Mouse (Mus musculus) hindbrain, embryonic 15.5 days (tissue): ENCODE results near the gene Nek9. TPM values are rescaled to one million over a fixed set of nuclear protein-coding genes. Genes with fewer than 3 reads are reported as not detected.

Source experiments
- ATAC-seq: fragments of 200-750 bp; cut with Nextera tagmentation; 2 replicates; pipeline ENCODE4 v1.8.0; 2017; ENCODE audit warnings: low read depth, moderate number of reproducible peaks, moderate TSS enrichment; ENCODE audit not compliant: low FRiP score
- H3K27ac ChIP-seq: fragments of 300-500 bp; sonication (generic); replicated peaks from 2 replicates; pipeline ENCODE4 v1.5.1; 2015; ENCODE audit warnings: mild to moderate bottlenecking, inconsistent platforms
- H3K27me3 ChIP-seq: fragments of 300-500 bp; sonication (generic); 2 replicates; pipeline ENCODE4 v1.6.1; 2015; ENCODE audit warnings: control low read depth, inconsistent platforms
- H3K36me3 ChIP-seq: fragments of 300-500 bp; sonication (generic); 2 replicates; pipeline ENCODE4 v1.6.1; 2015; ENCODE audit warnings: control low read depth, inconsistent platforms
- H3K4me1 ChIP-seq: fragments of 300-500 bp; sonication (generic); replicated peaks from 2 replicates; pipeline ENCODE4 v1.6.1; 2015; ENCODE audit warnings: control low read depth, inconsistent platforms
- H3K4me2 ChIP-seq: fragments of 300-500 bp; sonication (generic); 2 replicates; pipeline ENCODE4 v1.6.1; 2015; ENCODE audit warnings: moderate library complexity, mild to moderate bottlenecking, inconsistent platforms
- H3K4me3 ChIP-seq: fragments of 300-500 bp; sonication (generic); 2 replicates; pipeline ENCODE4 v1.5.1; 2015; ENCODE audit warnings: mild to moderate bottlenecking, inconsistent platforms
- H3K9ac ChIP-seq: fragments of 300-500 bp; sonication (generic); 2 replicates; pipeline ENCODE4 v1.6.1; 2015; ENCODE audit warnings: inconsistent platforms
- H3K9me3 ChIP-seq: fragments of 300-500 bp; sonication (generic); 2 replicates; pipeline ENCODE4 v1.6.1; 2016; ENCODE audit warnings: control low read depth, inconsistent platforms
- WGBS: fragments of 180-500 bp; shearing (Covaris S2); methylation state at CpG from one replicate; pipeline ENCODE4 v1.1.7; 2015; 5-methylcytosine and 5-hydroxymethylcytosine counted together
- polyA plus RNA-seq: library from polyadenylated mRNA; unstranded; fragments of >200 nt; fragmentation: Nextera tagmentation; extraction: Ambion mirVana; gene quantifications from 2 replicates; pipeline ENCODE4 v1.2.1, GENCODE M21; 2015

Nek9 gene
- polyA plus RNA-seq, 1 experiment from 2014 or later: 12.4 TPM

GRCm38 (mm10) chr12:85372068-85372665 is 33.0 kb upstream of the Nek9 start:
- Histone ChIP-seq H3K9ac (no peak overlapping the region), H3K4me2 (0 out of 2 replicates have a peak overlapping the region, but pooled peaks have one; percentile 14), H3K4me3 (no peak overlapping the region), H3K4me1 (peaks cover 34% of the 10 kb centered on the region), H3K9me3 (no peaks in the 10 kb centered on the region), H3K27me3 (no peaks in the 10 kb centered on the region), H3K27ac (no peak overlapping the region), H3K36me3 (no peaks in the 10 kb centered on the region)
- no peak for ATAC-seq
- 77% methylated on average over 8 of the region's 8 CpGs for WGBS

GRCm38 (mm10) chr12:85368441-85369063 is 29.4 kb upstream of the Nek9 start:
- ATAC-seq: no peak
- 86% methylated on average over 6 of the region's 6 CpGs for WGBS
- Histone ChIP-seq H3K27ac (no peak overlapping the region), H3K9ac (no peak overlapping the region), H3K27me3 (no peaks in the 10 kb centered on the region), H3K4me2 (no peak overlapping the region), H3K4me1 (peaks cover 38% of the 10 kb centered on the region), H3K4me3 (no peak overlapping the region), H3K9me3 (no peaks in the 10 kb centered on the region), H3K36me3 (no peaks in the 10 kb centered on the region)

GRCm38 (mm10) chr12:85366271-85366670 is 27.1 kb upstream of the Nek9 start:
- Histone ChIP-seq H3K27ac (peak overlapping the region; percentile 55), H3K9ac (no peak overlapping the region), H3K27me3 (no peaks in the 10 kb centered on the region), H3K4me3 (no peak overlapping the region), H3K4me1 (peaks cover 17% of the 10 kb centered on the region), H3K4me2 (0 out of 2 replicates have a peak overlapping the region, but pooled peaks have one; percentile 17), H3K36me3 (no peaks in the 10 kb centered on the region), H3K9me3 (no peaks in the 10 kb centered on the region)
- peak; percentile 77 for ATAC-seq
- WGBS: 72% methylated on average over 3 of the region's 3 CpGs

GRCm38 (mm10) chr12:85362510-85362909 is 23.3 kb upstream of the Nek9 start:
- WGBS: 82% methylated on average over 4 of the region's 4 CpGs
- Histone ChIP-seq H3K36me3 (no peaks in the 10 kb centered on the region), H3K27me3 (no peaks in the 10 kb centered on the region), H3K9me3 (no peaks in the 10 kb centered on the region), H3K4me1 (peaks cover 14% of the 10 kb centered on the region), H3K4me2 (no peak overlapping the region), H3K27ac (no peak overlapping the region), H3K4me3 (no peak overlapping the region), H3K9ac (no peak overlapping the region)
- ATAC-seq: no peak

- Histone ChIP-seq H3K36me3 (no peaks in the 10 kb centered on the region), H3K9ac (no peak overlapping the region), H3K4me2 (no peak overlapping the region), H3K27me3 (no peaks in the 10 kb centered on the region), H3K4me3 (no peak overlapping the region), H3K9me3 (no peaks in the 10 kb centered on the region), H3K4me1 (peaks cover 10% of the 10 kb centered on the region), H3K27ac (no peak overlapping the region)
- no peak for ATAC-seq
Observed at GRCm38 (mm10) chr12:85361580-85361979, 22.4 kb upstream of the Nek9 start.

GRCm38 (mm10) chr12:85361165-85361564 is 22.0 kb upstream of the Nek9 start:
- H3K9me3 ChIP-seq: no peaks in the 10 kb centered on the region
- H3K36me3 ChIP-seq: no peaks in the 10 kb centered on the region
- ATAC-seq: no peak
- no peak overlapping the region for H3K27ac ChIP-seq
- no peak overlapping the region for H3K4me3 ChIP-seq
- H3K4me2 ChIP-seq: no peak overlapping the region
- peaks cover 5% of the 10 kb centered on the region; the same call in 1 of the 2 replicates for H3K4me1 ChIP-seq
- H3K27me3 ChIP-seq: no peaks in the 10 kb centered on the region
- H3K9ac ChIP-seq: no peak overlapping the region
- WGBS: 86% methylated on average over 3 of the region's 3 CpGs

GRCm38 (mm10) chr12:85354061-85354460 is 14.9 kb upstream of the Nek9 start:
- Histone ChIP-seq H3K36me3 (peaks cover 23% of the 10 kb centered on the region), H3K9ac (no peak overlapping the region), H3K27me3 (no peaks in the 10 kb centered on the region), H3K27ac (no peak overlapping the region), H3K4me3 (no peak overlapping the region), H3K4me2 (no peak overlapping the region), H3K4me1 (no peaks in the 10 kb centered on the region), H3K9me3 (no peaks in the 10 kb centered on the region)
- 85% methylated on average over 3 of the region's 3 CpGs for WGBS
- no peak for ATAC-seq

GRCm38 (mm10) chr12:85350407-85351232 is 11.5 kb upstream of the Nek9 start:
- H3K4me1 ChIP-seq: no peaks in the 10 kb centered on the region
- H3K27ac ChIP-seq: peak overlapping the region; percentile 56
- WGBS: 70% methylated on average over 10 of the region's 10 CpGs
- no peaks in the 10 kb centered on the region for H3K9me3 ChIP-seq
- peak; percentile 62 for ATAC-seq
- H3K4me2 ChIP-seq: no peak overlapping the region
- no peak overlapping the region for H3K4me3 ChIP-seq
- no peak overlapping the region for H3K9ac ChIP-seq
- no peaks in the 10 kb centered on the region for H3K27me3 ChIP-seq
- H3K36me3 ChIP-seq: peaks cover 34% of the 10 kb centered on the region

- no peak overlapping the region for H3K4me2 ChIP-seq
- H3K9me3 ChIP-seq: no peaks in the 10 kb centered on the region
- no peak overlapping the region for H3K4me3 ChIP-seq
- 82% methylated on average over 6 of the region's 6 CpGs for WGBS
- peaks cover 36% of the 10 kb centered on the region for H3K36me3 ChIP-seq
- H3K27me3 ChIP-seq: no peaks in the 10 kb centered on the region
- H3K9ac ChIP-seq: no peak overlapping the region
- no peak overlapping the region for H3K27ac ChIP-seq
- H3K4me1 ChIP-seq: no peaks in the 10 kb centered on the region
- ATAC-seq: no peak
Observed at GRCm38 (mm10) chr12:85348338-85348737, 9.2 kb upstream of the Nek9 start.

GRCm38 (mm10) chr12:85347196-85347595 is 8.0 kb upstream of the Nek9 start:
- Histone ChIP-seq H3K9ac (no peak overlapping the region), H3K4me1 (no peaks in the 10 kb centered on the region), H3K36me3 (peaks cover 30% of the 10 kb centered on the region), H3K9me3 (no peaks in the 10 kb centered on the region), H3K27ac (no peak overlapping the region), H3K4me2 (no peak overlapping the region), H3K27me3 (no peaks in the 10 kb centered on the region), H3K4me3 (no peak overlapping the region)
- ATAC-seq: no peak
- 78% methylated on average over 3 of the region's 3 CpGs for WGBS

- no peak for ATAC-seq
- Histone ChIP-seq H3K4me1 (peaks cover 2% of the 10 kb centered on the region), H3K36me3 (peaks cover 30% of the 10 kb centered on the region), H3K4me3 (no peak overlapping the region), H3K4me2 (no peak overlapping the region), H3K9me3 (no peaks in the 10 kb centered on the region), H3K27ac (no peak overlapping the region), H3K9ac (no peak overlapping the region), H3K27me3 (no peaks in the 10 kb centered on the region)
- WGBS: 62% methylated on average over 3 of the region's 3 CpGs
Observed at GRCm38 (mm10) chr12:85346374-85346773, 7.2 kb upstream of the Nek9 start.

GRCm38 (mm10) chr12:85345559-85345958 is 6.4 kb upstream of the Nek9 start:
- no peak for ATAC-seq
- H3K36me3 ChIP-seq: peaks cover 30% of the 10 kb centered on the region
- WGBS: 94% methylated on average over 6 of the region's 6 CpGs

More at GRCm38 (mm10) chr12:85345559-85345958, 6.4 kb upstream of the Nek9 start:
- H3K27ac ChIP-seq: no peak overlapping the region
- H3K27me3 ChIP-seq: no peaks in the 10 kb centered on the region
- H3K4me1 ChIP-seq: peaks cover 7% of the 10 kb centered on the region
- H3K9me3 ChIP-seq: no peaks in the 10 kb centered on the region
- H3K4me3 ChIP-seq: no peak overlapping the region
- no peak overlapping the region for H3K9ac ChIP-seq
- H3K4me2 ChIP-seq: no peak overlapping the region
